Comparison of ENCODE assay signal across 26 mouse cellular contexts in genomic region chr19:57105156-57105555, GRCm38 (mm10).
A peak's percentile ranks its signal among the peaks of the same experiment; 100 is the strongest.
DNase-seq lines count a peak whose midpoint lies in the region; ATAC-seq and TF ChIP-seq lines count a peak whose summit lies in the region.
"Had no signal": no experiment of that assay in that cellular context is flagged by ENCODE, and none has a peak within 500 bp of the region (broad histone marks: within the 10 kb centered on the region; RNA-seq: fewer than 3 reads in every experiment).

No protein-coding gene starts in this region.

- no peak for ATAC-seq in embryonic facial prominence, embryonic 12.5 days (ENCODE audit: insufficient number of reproducible peaks, insufficient read depth, low FRiP score, low TSS enrichment)
- ATAC-seq in kidney, embryonic 15.5 days (replicated peaks; ENCODE audit: low FRiP score), result no peak
- no peak for ATAC-seq in kidney, embryonic 16.5 days (ENCODE audit: low FRiP score, low TSS enrichment)
- no peak for ATAC-seq in neural tube, embryonic 13.5 days (ENCODE audit: low read depth)
- ATAC-seq: forebrain, embryonic 16.5 days; midbrain, embryonic 16.5 days had no signal

- no peak for TF ChIP-seq CTCF in layer of hippocampus, adult 2 months (conservative IDR thresholded peaks at IDR 0.05)

- no peak overlapping the region for H3K9ac ChIP-seq in embryonic facial prominence, embryonic 12.5 days
- no peak overlapping the region for H3K9ac ChIP-seq in kidney, embryonic 15.5 days
- H3K9ac ChIP-seq in kidney, embryonic 16.5 days (replicated peaks; ENCODE audit: low read length), result no peak overlapping the region
- no peak overlapping the region for H3K9ac ChIP-seq in neural tube, embryonic 13.5 days
- H3K9ac ChIP-seq: hindbrain, embryonic 14.5 days; liver, embryonic 13.5 days; lung, embryonic 14.5 days; neural tube, embryonic 12.5 days; stomach, embryonic 15.5 days had no signal

- H3K4me2 ChIP-seq in embryonic facial prominence, embryonic 12.5 days (replicated peaks), result no peak overlapping the region
- H3K4me2 ChIP-seq in kidney, embryonic 15.5 days, result no peak overlapping the region
- H3K4me2 ChIP-seq in kidney, embryonic 16.5 days (replicated peaks; ENCODE audit: low read depth, low read length), result no peak overlapping the region
- H3K4me2 ChIP-seq in neural tube, embryonic 13.5 days, result no peak overlapping the region
- H3K4me2 ChIP-seq: heart, embryonic 11.5 days; hindbrain, embryonic 14.5 days; liver, embryonic 13.5 days; lung, embryonic 14.5 days; neural tube, embryonic 12.5 days; stomach, embryonic 15.5 days had no signal

- H3K27me3 ChIP-seq in embryonic facial prominence, embryonic 12.5 days, result no peaks in the 10 kb centered on the region
- no peaks in the 10 kb centered on the region for H3K27me3 ChIP-seq in embryonic facial prominence, embryonic 10.5 days (replicated peaks; ENCODE audit: low read depth, poor library complexity, severe bottlenecking)
- H3K27me3 ChIP-seq in kidney, embryonic 15.5 days, result no peaks in the 10 kb centered on the region
- no peaks in the 10 kb centered on the region for H3K27me3 ChIP-seq in kidney, embryonic 16.5 days (ENCODE audit: insufficient read depth, low read length)
- H3K27me3 ChIP-seq in neural tube, embryonic 13.5 days, result no peaks in the 10 kb centered on the region
- H3K27me3 ChIP-seq: liver, embryonic 13.5 days; neural tube, embryonic 12.5 days; stomach, embryonic 15.5 days had no signal

- no peaks in the 10 kb centered on the region for H3K9me3 ChIP-seq in embryonic facial prominence, embryonic 12.5 days
- no peaks in the 10 kb centered on the region for H3K9me3 ChIP-seq in embryonic facial prominence, embryonic 10.5 days
- H3K9me3 ChIP-seq in kidney, embryonic 15.5 days (replicated peaks), result no peaks in the 10 kb centered on the region
- H3K9me3 ChIP-seq in kidney, embryonic 16.5 days (ENCODE audit: low read length), result no peaks in the 10 kb centered on the region
- H3K9me3 ChIP-seq in neural tube, embryonic 13.5 days, result no peaks in the 10 kb centered on the region
- H3K9me3 ChIP-seq: liver, embryonic 13.5 days; neural tube, embryonic 12.5 days; stomach, embryonic 15.5 days had no signal

- 74% methylated on average over 6 of the region's 6 CpGs for WGBS in embryonic facial prominence, embryonic 12.5 days
- WGBS in embryonic facial prominence, embryonic 10.5 days, result 76% methylated on average over 6 of the region's 6 CpGs
- WGBS in kidney, embryonic 15.5 days, result 80% methylated on average over 6 of the region's 6 CpGs
- 84% methylated on average over 6 of the region's 6 CpGs for WGBS in kidney, embryonic 16.5 days
- 80% methylated on average over 6 of the region's 6 CpGs for WGBS in neural tube, embryonic 13.5 days

- peaks cover 42% of the 10 kb centered on the region for H3K4me1 ChIP-seq in embryonic facial prominence, embryonic 12.5 days
- peaks cover 56% of the 10 kb centered on the region for H3K4me1 ChIP-seq in embryonic facial prominence, embryonic 10.5 days
- H3K4me1 ChIP-seq in kidney, embryonic 15.5 days, result peaks cover 65% of the 10 kb centered on the region
- H3K4me1 ChIP-seq in kidney, embryonic 16.5 days (ENCODE audit: insufficient read depth, low read length), result peaks cover 35% of the 10 kb centered on the region
- peaks cover 6% of the 10 kb centered on the region; the same call in 1 of the 2 replicates for H3K4me1 ChIP-seq in neural tube, embryonic 13.5 days (replicated peaks)
- H3K4me1 ChIP-seq: neural tube, embryonic 12.5 days had no signal

- peak overlapping the region; percentile 46; the same call in 1 of the 2 replicates for H3K27ac ChIP-seq in embryonic facial prominence, embryonic 12.5 days
- no peak overlapping the region for H3K27ac ChIP-seq in embryonic facial prominence, embryonic 10.5 days (replicated peaks)
- H3K27ac ChIP-seq in kidney, embryonic 15.5 days, result 0 out of 2 replicates have a peak overlapping the region, but pooled peaks have one; percentile 83
- H3K27ac ChIP-seq in kidney, embryonic 16.5 days (ENCODE audit: low read length), result no peak overlapping the region
- 0 out of 2 replicates have a peak overlapping the region, but pooled peaks have one; percentile 18 for H3K27ac ChIP-seq in neural tube, embryonic 13.5 days (replicated peaks)
- no peak overlapping the region for H3K27ac ChIP-seq in layer of hippocampus, adult 2 months
- H3K27ac ChIP-seq: hindbrain, embryonic 14.5 days; liver, embryonic 13.5 days; macrophage; neural tube, embryonic 12.5 days had no signal

- no peaks in the 10 kb centered on the region for H3K36me3 ChIP-seq in embryonic facial prominence, embryonic 12.5 days
- H3K36me3 ChIP-seq in embryonic facial prominence, embryonic 10.5 days (replicated peaks), result no peaks in the 10 kb centered on the region
- no peaks in the 10 kb centered on the region for H3K36me3 ChIP-seq in kidney, embryonic 15.5 days
- no peaks in the 10 kb centered on the region for H3K36me3 ChIP-seq in kidney, embryonic 16.5 days (ENCODE audit: insufficient read depth, low read length)
- H3K36me3 ChIP-seq in neural tube, embryonic 13.5 days, result no peaks in the 10 kb centered on the region
- H3K36me3 ChIP-seq: liver, embryonic 13.5 days; neural tube, embryonic 12.5 days; stomach, embryonic 15.5 days had no signal

- no peak for DNase-seq in embryonic facial prominence, embryonic 10.5 days (ENCODE audit: low spot score)
- no peak for DNase-seq in neural tube, embryonic 10.5 days (ENCODE audit: extremely low spot score, low spot score)
- no peak for DNase-seq in ovary, postnatal 14 days (ENCODE audit: low spot score)
- no peak for DNase-seq in layer of hippocampus, adult 2 months (ENCODE audit: low spot score in 2 of 2)
- DNase-seq: adrenal gland, adult 2 months; adrenal gland, postnatal 36 days; cerebellum, adult 8-10 months; cerebellum, postnatal 25 days; heart, postnatal 36 days; kidney, adult 11 months; kidney, postnatal 36 days; left cerebral cortex, postnatal 4 days; liver, embryonic 13.5 days; lung, embryonic 14.5 days; right cerebral cortex, postnatal 25 days had no signal

- no peak overlapping the region for H3K4me3 ChIP-seq in embryonic facial prominence, embryonic 12.5 days
- no peak overlapping the region for H3K4me3 ChIP-seq in embryonic facial prominence, embryonic 10.5 days
- H3K4me3 ChIP-seq in kidney, embryonic 15.5 days (replicated peaks), result no peak overlapping the region
- no peak overlapping the region for H3K4me3 ChIP-seq in kidney, embryonic 16.5 days (ENCODE audit: low read length)
- H3K4me3 ChIP-seq in neural tube, embryonic 13.5 days, result no peak overlapping the region
- H3K4me3 ChIP-seq in layer of hippocampus, adult 2 months, result no peak overlapping the region
- H3K4me3 ChIP-seq: liver, embryonic 13.5 days; neural tube, embryonic 12.5 days; stomach, embryonic 15.5 days had no signal

Comparison
In these comparisons a context has a peak if more than half of its experiments do, and no peak if none do; other contexts are left out.
1. H3K27ac ChIP-seq: peak in embryonic facial prominence, embryonic 12.5 days (single experiment), kidney, embryonic 15.5 days (single experiment) and neural tube, embryonic 13.5 days (single experiment); none in embryonic facial prominence, embryonic 10.5 days (single experiment), kidney, embryonic 16.5 days (single experiment) and layer of hippocampus, adult 2 months (single experiment).